Mouse (Mus musculus): ENCODE measurements around the gene Ntrk2.
"Not testable (repeated sequence)": the region's sequence is repeated elsewhere in the genome, so short reads cannot be mapped to it uniquely, and the experiment has no call there.

Ntrk2 gene

GRCm38 (mm10) chr13:59107791-59108190 is 301.4 kb downstream of the Ntrk2 start:
- DNase-seq (ENCODE audit: low read depth in 2 of 2, low spot score in 2 of 2) = not testable (repeated sequence)

DNA sequence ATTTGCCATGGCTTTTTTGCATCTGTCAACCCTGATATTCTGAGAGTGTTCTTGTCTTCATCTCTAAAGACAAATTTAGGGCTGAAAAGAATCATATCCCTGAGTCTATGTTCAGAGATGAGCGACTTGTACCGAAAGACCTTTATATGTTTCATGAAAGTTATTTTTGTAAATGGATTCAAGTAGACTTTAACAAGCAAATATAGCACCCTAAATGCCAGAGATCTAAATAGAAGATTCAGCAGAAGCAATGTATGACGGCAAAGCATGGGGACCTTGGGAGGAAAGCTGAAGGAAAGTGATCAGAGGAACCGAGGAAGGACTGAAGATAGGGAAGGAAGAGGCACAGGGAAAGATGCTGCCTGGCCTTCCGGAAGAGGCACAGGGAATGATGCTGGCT is 303.7 kb downstream of the Ntrk2 start:
- DNase-seq (ENCODE audit: low read depth in 2 of 2, low spot score in 2 of 2) = no peak

DNA sequence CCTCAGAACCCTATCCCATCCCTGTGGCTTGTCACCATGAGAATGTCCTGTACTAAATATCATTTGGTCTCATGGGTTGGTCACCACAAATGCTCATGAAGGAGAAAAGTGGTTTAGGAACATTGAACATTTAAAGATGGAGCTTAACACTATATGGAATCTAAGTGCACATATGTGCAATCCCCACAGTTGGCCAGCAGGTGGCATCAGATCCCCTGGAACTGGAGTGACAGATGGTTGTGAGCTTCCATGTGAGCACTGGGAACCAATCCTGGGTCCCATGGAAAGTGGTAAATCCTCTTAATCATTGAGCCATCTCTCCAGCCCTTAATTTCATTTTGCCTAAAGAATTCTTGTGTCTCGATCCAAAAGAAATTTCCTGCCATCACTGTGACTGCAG is 308.3 kb downstream of the Ntrk2 start:
- DNase-seq (ENCODE audit: low read depth in 2 of 2, low spot score in 2 of 2) = no peak

- DNase-seq (ENCODE audit: low read depth in 2 of 2, low spot score in 2 of 2) = no peak
Observed at GRCm38 (mm10) chr13:59115551-59115950, 309.2 kb downstream of the Ntrk2 start.

DNA sequence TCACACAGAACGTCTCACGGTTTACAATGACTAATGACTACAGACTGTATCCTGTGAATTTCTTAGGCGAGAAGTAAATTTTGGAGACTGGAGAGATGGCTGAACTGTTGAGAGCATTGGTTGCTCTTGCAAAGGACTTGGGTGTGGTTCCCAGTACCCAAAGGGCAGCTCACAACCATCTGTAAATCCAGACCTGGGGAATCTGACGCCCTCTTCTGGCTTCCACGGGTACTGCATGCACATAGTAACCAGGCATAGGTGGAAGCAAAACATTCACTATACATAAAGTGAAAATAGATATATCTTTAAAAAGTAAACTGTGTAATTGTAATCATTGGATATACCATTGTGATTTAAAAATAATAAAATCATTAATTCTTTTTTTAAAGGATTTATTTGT is 310.9 kb downstream of the Ntrk2 start:
- no peak for DNase-seq (ENCODE audit: low read depth in 2 of 2, low spot score in 2 of 2)

- no peak for DNase-seq (ENCODE audit: low read depth in 2 of 2, low spot score in 2 of 2)
Observed at GRCm38 (mm10) chr13:59119596-59120394, 313.4 kb downstream of the Ntrk2 start.

- DNase-seq (ENCODE audit: low read depth in 2 of 2, low spot score in 2 of 2) = no peak
Observed at GRCm38 (mm10) chr13:59143141-59143744, 336.9 kb downstream of the Ntrk2 start.

DNA sequence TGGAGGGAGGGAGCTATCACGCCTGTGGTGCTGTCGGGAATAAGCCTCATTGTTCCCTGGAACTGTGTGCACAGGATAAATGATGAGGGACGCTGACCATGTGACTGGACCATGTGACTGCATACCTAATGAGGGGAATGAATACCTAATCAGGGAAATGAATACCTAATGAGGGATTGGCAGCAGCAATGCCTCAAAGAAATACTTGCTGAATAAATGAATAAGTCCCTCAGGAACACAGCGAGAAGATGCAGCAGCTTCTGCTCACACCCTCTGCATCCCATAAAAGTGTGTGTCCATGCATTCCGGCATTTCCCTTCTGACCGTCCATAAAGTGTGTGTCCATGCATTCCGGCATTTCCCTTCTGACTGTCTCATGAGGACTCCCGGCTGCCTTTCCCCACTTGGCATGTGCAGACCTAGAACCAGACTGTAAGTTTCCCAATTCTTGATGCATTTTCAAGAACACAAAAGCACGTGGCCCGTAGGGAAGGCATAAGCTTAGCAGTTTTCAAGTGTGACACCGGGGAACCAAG is 338.0 kb downstream of the Ntrk2 start:
- DNase-seq (ENCODE audit: low read depth in 2 of 2, low spot score in 2 of 2) = no peak

- DNase-seq (ENCODE audit: low read depth in 2 of 2, low spot score in 2 of 2) = no peak
Observed at GRCm38 (mm10) chr13:59145677-59146555, 339.5 kb downstream of the Ntrk2 start.

DNA sequence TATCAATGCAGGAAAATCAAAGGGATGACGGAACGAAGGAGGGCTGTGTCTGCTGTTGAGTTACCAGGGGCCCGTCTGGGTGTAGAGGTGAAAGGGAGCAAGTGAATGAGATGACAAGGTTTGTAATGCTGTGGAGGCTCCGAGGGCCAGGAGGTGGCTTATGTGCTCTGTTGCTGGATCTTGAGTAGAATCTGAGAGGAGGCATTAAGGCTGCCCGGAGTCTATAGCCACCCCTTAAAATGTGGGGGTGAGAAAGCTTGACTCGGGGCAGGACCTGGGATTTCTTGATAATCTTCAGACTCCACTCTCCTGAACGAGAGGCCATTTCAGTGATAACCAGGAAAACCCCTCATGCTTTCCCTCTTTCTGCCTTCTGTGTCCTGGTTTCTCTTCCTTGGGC is 340.2 kb downstream of the Ntrk2 start:
- DNase-seq (ENCODE audit: low read depth in 2 of 2, low spot score in 2 of 2) = no peak

GRCm38 (mm10) chr13:59147976-59148375 is 341.6 kb downstream of the Ntrk2 start:
- no peak for DNase-seq (ENCODE audit: low read depth in 2 of 2, low spot score in 2 of 2)

GRCm38 (mm10) chr13:59148793-59149192 is 342.4 kb downstream of the Ntrk2 start:
- no peak for DNase-seq (ENCODE audit: low read depth in 2 of 2, low spot score in 2 of 2)

GRCm38 (mm10) chr13:59164015-59164414 is 357.6 kb downstream of the Ntrk2 start:
- no peak for DNase-seq (ENCODE audit: low read depth in 2 of 2, low spot score in 2 of 2)

DNA sequence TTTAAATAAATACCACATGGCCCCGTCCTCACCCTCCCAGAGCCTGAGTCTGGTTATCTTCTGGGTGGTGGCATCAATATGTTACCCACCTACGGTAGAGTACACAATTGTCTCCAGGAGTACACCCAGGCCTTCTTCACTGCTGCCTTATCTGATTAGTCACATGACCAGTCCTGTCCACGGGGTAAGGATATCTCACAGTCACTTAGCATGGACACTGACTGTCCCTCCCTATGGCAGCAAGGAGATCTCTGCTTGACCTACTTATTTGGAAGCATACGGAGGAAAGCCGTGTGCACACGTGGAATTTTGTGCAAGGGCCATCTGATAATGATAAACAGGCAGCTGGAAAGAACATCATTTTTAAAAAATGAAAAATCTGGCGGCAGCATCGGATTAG is 367.5 kb downstream of the Ntrk2 start:
- DNase-seq (ENCODE audit: low read depth in 2 of 2, low spot score in 2 of 2) = no peak

- DNase-seq (ENCODE audit: low read depth in 2 of 2, low spot score in 2 of 2) = no peak
Observed at GRCm38 (mm10) chr13:59176021-59176420, 369.7 kb downstream of the Ntrk2 start.

- no peak for DNase-seq (ENCODE audit: low read depth in 2 of 2, low spot score in 2 of 2)
Observed at GRCm38 (mm10) chr13:59176485-59176884, 370.1 kb downstream of the Ntrk2 start.

- no peak for DNase-seq (ENCODE audit: low read depth in 2 of 2, low spot score in 2 of 2)
Observed at GRCm38 (mm10) chr13:59177003-59177402, 370.6 kb downstream of the Ntrk2 start.

DNA sequence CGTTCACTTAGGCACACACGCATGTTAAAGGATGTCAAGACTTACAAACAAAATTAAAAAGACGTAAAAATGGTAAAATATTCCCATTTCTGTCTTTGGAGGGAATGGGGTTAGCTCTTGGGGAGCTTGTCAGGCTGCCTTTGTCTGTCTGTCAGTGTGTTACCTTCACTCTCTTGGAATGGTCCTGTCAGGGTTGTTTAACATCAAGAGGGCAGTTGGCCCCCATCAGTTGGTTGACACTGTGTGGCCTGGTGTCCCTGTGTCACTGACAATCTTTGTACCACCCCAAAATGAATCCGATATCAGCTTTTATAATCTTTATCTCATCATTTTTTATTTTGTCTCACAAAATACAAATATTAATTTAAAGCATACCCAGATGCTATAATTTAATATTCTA is 373.6 kb downstream of the Ntrk2 start:
- no peak for DNase-seq (ENCODE audit: low read depth in 2 of 2, low spot score in 2 of 2)

DNA sequence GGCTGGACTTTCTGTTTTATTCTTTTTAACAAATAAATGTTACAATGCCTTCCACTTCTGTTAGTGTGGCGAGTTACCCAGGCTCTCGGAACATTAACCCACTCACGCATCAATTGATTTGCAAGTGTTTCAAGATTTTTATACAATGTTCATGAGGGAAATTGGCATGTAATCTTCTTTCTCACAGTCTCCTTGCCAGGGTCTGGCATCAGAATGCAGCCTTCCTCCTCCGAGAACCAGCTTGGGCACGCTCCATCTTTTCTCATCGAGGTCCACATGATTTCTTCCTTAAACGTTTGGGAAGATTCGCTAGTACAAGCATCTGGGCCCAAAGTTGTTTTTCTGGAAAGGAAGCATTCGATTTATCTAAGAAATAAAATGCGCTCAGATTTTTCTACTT is 374.4 kb downstream of the Ntrk2 start:
- no peak for DNase-seq (ENCODE audit: low read depth in 2 of 2, low spot score in 2 of 2)

DNA sequence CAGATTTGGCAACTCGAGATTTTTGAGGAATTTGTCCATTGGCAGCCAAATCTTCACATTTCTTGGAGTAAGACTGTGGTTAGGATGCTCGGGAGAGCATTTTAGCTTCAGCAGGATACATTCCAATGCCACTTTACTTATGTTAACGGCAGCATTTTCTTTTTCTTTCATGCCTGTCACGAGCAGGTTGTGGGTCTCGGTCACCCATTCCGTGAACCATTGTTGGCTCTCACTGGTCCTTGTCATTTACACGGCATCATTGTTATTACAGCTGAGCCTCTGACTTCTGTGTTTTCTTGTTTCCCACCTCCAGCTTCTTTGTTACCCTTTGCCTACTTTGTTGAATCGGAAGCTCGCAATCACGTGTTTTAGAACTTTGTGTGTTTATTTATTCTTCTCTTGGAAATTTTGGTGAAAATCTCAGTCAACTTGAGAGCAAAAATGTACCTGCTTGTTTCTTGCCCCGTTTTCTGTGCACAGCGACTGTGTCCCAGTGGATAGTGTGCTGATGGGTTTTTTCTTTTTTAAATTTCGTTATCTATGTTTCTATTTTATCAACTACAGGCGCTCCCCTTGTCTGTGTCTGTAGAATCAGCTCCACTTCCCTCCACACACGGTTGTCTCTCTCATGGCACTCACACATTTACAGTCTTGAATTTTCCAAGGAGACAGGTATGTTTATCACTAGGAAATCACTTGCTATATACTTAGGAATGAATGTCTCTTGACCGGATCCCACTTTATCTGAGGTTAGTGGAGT is 375.0 kb downstream of the Ntrk2 start:
- DNase-seq (ENCODE audit: low read depth in 2 of 2, low spot score in 2 of 2) = no peak

DNA sequence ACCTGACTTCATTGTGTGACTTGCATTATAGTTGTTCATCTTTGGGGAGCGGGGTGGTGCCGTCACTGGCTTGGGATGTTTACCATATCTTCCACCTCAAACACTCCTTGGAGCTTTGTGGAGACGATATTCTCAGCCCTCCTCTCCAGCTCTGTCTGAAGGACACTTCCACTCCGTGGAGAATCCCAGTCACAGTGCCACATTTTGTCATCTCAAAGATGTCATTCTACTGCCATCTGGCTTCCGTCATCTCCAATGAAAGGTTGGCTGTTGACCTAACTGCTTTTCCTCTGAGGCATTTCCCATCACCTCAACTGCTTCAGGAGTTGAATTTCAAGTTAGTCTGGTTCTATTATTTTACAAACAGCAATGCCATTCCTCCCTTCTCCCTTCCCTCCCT is 376.3 kb downstream of the Ntrk2 start:
- DNase-seq (ENCODE audit: low read depth in 2 of 2, low spot score in 2 of 2) = no peak
